Mouse (Mus musculus): ENCODE results near the gene Dnm3. TPM values are rescaled to one million over a fixed set of nuclear protein-coding genes. Genes with fewer than 3 reads are reported as not detected.

Gene Dnm3
- total RNA-seq, 1 experiment, result 0.49 TPM

- H3K4me3 ChIP-seq (ENCODE audit: insufficient read depth in 1 of 2, low read depth in 1 of 2, low read length in 2 of 2, poor library complexity in 1 of 2, severe bottlenecking in 1 of 2), result no peak overlapping the region
- H3K27ac ChIP-seq (ENCODE audit: insufficient read depth, low read depth, low read length, poor library complexity, severe bottlenecking), result no peak overlapping the region
- TF ChIP-seq ZC3H11A (IDR thresholded peaks at IDR 0.05; ENCODE audit: borderline replicate concordance, low read depth, low read length), result no peak
- H3K9me3 ChIP-seq (ENCODE audit: control insufficient read depth, insufficient read depth, low read depth, low read length), result no peaks in the 10 kb centered on the region
- H3K9ac ChIP-seq (ENCODE audit: insufficient read depth, low read depth, low read length, poor library complexity, severe bottlenecking), result no peak overlapping the region
- H3K4me1 ChIP-seq (ENCODE audit: control insufficient read depth in 2 of 2, insufficient read depth in 2 of 2, low read length in 2 of 2, poor library complexity in 1 of 2), result no peaks in the 10 kb centered on the region
- in situ Hi-C loops (cut with MboI; ENCODE audit: low sequenced_read_pairs in 2 of 2, unreplicated experiment in 2 of 2), result no loop called here
- no peaks in the 10 kb centered on the region for H3K36me3 ChIP-seq (ENCODE audit: control insufficient read depth, insufficient read depth, low read length, poor library complexity, severe bottlenecking)
- DNase-seq (ENCODE audit: low read depth, low spot score), result no peak
Measured at GRCm38 (mm10) chr1:162036461-162036835, 441.4 kb downstream of the Dnm3 start.

- in situ Hi-C loops (cut with MboI; ENCODE audit: low sequenced_read_pairs in 2 of 2, unreplicated experiment in 2 of 2), result no loop called here
- Histone ChIP-seq H3K27ac (ENCODE audit: insufficient read depth, low read depth, low read length, poor library complexity, severe bottlenecking) (no peak overlapping the region), H3K4me3 (ENCODE audit: insufficient read depth in 1 of 2, low read depth in 1 of 2, low read length in 2 of 2, poor library complexity in 1 of 2, severe bottlenecking in 1 of 2) (no peak overlapping the region), H3K36me3 (ENCODE audit: control insufficient read depth, insufficient read depth, low read length, poor library complexity, severe bottlenecking) (no peaks in the 10 kb centered on the region), H3K4me1 (ENCODE audit: control insufficient read depth in 2 of 2, insufficient read depth in 2 of 2, low read length in 2 of 2, poor library complexity in 1 of 2) (no peaks in the 10 kb centered on the region), H3K9ac (ENCODE audit: insufficient read depth, low read depth, low read length, poor library complexity, severe bottlenecking) (no peak overlapping the region), H3K9me3 (ENCODE audit: control insufficient read depth, insufficient read depth, low read depth, low read length) (no peaks in the 10 kb centered on the region)
- no peak for DNase-seq (ENCODE audit: low read depth, low spot score)
- TF ChIP-seq MAFK (IDR thresholded peaks at IDR 0.05; ENCODE audit: insufficient read depth, low read depth, low read length), result no peak
- TF ChIP-seq ZNF384 (IDR thresholded peaks at IDR 0.05; ENCODE audit: low read depth, low read length), result no peak
- no peak for TF ChIP-seq CHD2 (IDR thresholded peaks at IDR 0.05; ENCODE audit: low read depth, low read length)
- TF ChIP-seq HCFC1 (IDR thresholded peaks at IDR 0.05; ENCODE audit: borderline replicate concordance, insufficient read depth, low read length), result no peak
- TF ChIP-seq ZC3H11A (IDR thresholded peaks at IDR 0.05; ENCODE audit: borderline replicate concordance, low read depth, low read length), result no peak
Measured at GRCm38 (mm10) chr1:162035800-162036460, 441.9 kb downstream of the Dnm3 start.

- Histone ChIP-seq H3K27ac (ENCODE audit: insufficient read depth, low read depth, low read length, poor library complexity, severe bottlenecking) (no peak overlapping the region), H3K9ac (ENCODE audit: insufficient read depth, low read depth, low read length, poor library complexity, severe bottlenecking) (no peak overlapping the region), H3K9me3 (ENCODE audit: control insufficient read depth, insufficient read depth, low read depth, low read length) (no peaks in the 10 kb centered on the region), H3K36me3 (ENCODE audit: control insufficient read depth, insufficient read depth, low read length, poor library complexity, severe bottlenecking) (no peaks in the 10 kb centered on the region), H3K4me3 (ENCODE audit: insufficient read depth in 1 of 2, low read depth in 1 of 2, low read length in 2 of 2, poor library complexity in 1 of 2, severe bottlenecking in 1 of 2) (no peak overlapping the region), H3K4me1 (ENCODE audit: control insufficient read depth in 2 of 2, insufficient read depth in 2 of 2, low read length in 2 of 2, poor library complexity in 1 of 2) (no peaks in the 10 kb centered on the region)
- DNase-seq (ENCODE audit: low read depth, low spot score), result no peak
- no peak for TF ChIP-seq HCFC1 (IDR thresholded peaks at IDR 0.05; ENCODE audit: borderline replicate concordance, insufficient read depth, low read length)
- TF ChIP-seq ZNF384 (IDR thresholded peaks at IDR 0.05; ENCODE audit: low read depth, low read length), result no peak
- TF ChIP-seq ZC3H11A (IDR thresholded peaks at IDR 0.05; ENCODE audit: borderline replicate concordance, low read depth, low read length), result no peak
- TF ChIP-seq CHD2 (IDR thresholded peaks at IDR 0.05; ENCODE audit: low read depth, low read length), result no peak
- TF ChIP-seq MAFK (IDR thresholded peaks at IDR 0.05; ENCODE audit: insufficient read depth, low read depth, low read length), result no peak
- in situ Hi-C loops (cut with MboI; ENCODE audit: low sequenced_read_pairs in 2 of 2, unreplicated experiment in 2 of 2), result loop anchor here in 1 of 2 experiments (25.0 kb wide), 1 partner anchor 289 kb away; no protein-coding TSS in a partner anchor
Measured at GRCm38 (mm10) chr1:162023681-162024270, 454.1 kb downstream of the Dnm3 start.

- DNase-seq (ENCODE audit: low read depth, low spot score), result no peak
- no peak overlapping the region for H3K9ac ChIP-seq (ENCODE audit: insufficient read depth, low read depth, low read length, poor library complexity, severe bottlenecking)
- TF ChIP-seq MAFK (IDR thresholded peaks at IDR 0.05; ENCODE audit: insufficient read depth, low read depth, low read length), result no peak
- TF ChIP-seq ZNF384 (IDR thresholded peaks at IDR 0.05; ENCODE audit: low read depth, low read length), result no peak
- no peak for TF ChIP-seq ZC3H11A (IDR thresholded peaks at IDR 0.05; ENCODE audit: borderline replicate concordance, low read depth, low read length)
- no peak for TF ChIP-seq HCFC1 (IDR thresholded peaks at IDR 0.05; ENCODE audit: borderline replicate concordance, insufficient read depth, low read length)
- TF ChIP-seq CHD2 (IDR thresholded peaks at IDR 0.05; ENCODE audit: low read depth, low read length), result no peak
- H3K27ac ChIP-seq (ENCODE audit: insufficient read depth, low read depth, low read length, poor library complexity, severe bottlenecking), result no peak overlapping the region
- no peaks in the 10 kb centered on the region for H3K4me1 ChIP-seq (ENCODE audit: control insufficient read depth in 2 of 2, insufficient read depth in 2 of 2, low read length in 2 of 2, poor library complexity in 1 of 2)
- in situ Hi-C loops (cut with MboI; ENCODE audit: low sequenced_read_pairs in 2 of 2, unreplicated experiment in 2 of 2), result loop anchor here in 1 of 2 experiments (25.0 kb wide), 1 partner anchor 292 kb away; no protein-coding TSS in a partner anchor
- no peaks in the 10 kb centered on the region for H3K36me3 ChIP-seq (ENCODE audit: control insufficient read depth, insufficient read depth, low read length, poor library complexity, severe bottlenecking)
- H3K9me3 ChIP-seq (ENCODE audit: control insufficient read depth, insufficient read depth, low read depth, low read length), result no peaks in the 10 kb centered on the region
- H3K4me3 ChIP-seq (ENCODE audit: insufficient read depth in 1 of 2, low read depth in 1 of 2, low read length in 2 of 2, poor library complexity in 1 of 2, severe bottlenecking in 1 of 2), result no peak overlapping the region
Measured at GRCm38 (mm10) chr1:162020766-162021165, 457.1 kb downstream of the Dnm3 start.

All from ES-E14 (cell line).